Mouse (Mus musculus) forebrain, embryonic 14.5 days (tissue): ENCODE measurements at regions not wholly inside any gene's neighbourhood (a gene's known extent, or its start where the extent isn't known, plus 50 kb on each side); places are given as distances from the start of the nearest gene placed in this dataset.

Experiments
- ATAC-seq: fragments of 200-750 bp; cut with Nextera tagmentation; 2 replicates; pipeline ENCODE4 v1.8.0; 2017; ENCODE audit warnings: mild to moderate bottlenecking, moderate library complexity
- DNase-seq: peaks from one replicate; pipeline ENCODE4 v3.0.0-alpha.2; 2015; ENCODE audit warnings: low spot score
- H3K27ac ChIP-seq: fragments of 300-500 bp; sonication (generic); 2 replicates; pipeline ENCODE4 v1.5.1; 2014; ENCODE audit warnings: low read depth, mild to moderate bottlenecking, control low read depth, low read length, moderate library complexity
- H3K27me3 ChIP-seq: fragments of 300-500 bp; sonication (generic); replicated peaks from 2 replicates; pipeline ENCODE4 v1.6.1; 2014; ENCODE audit warnings: low read length, control low read depth, mixed read lengths; ENCODE audit not compliant: control insufficient read depth, insufficient read depth
- H3K36me3 ChIP-seq: fragments of 300-500 bp; sonication (generic); 2 replicates; pipeline ENCODE4 v1.6.1; 2014; ENCODE audit warnings: low read length, control low read depth; ENCODE audit not compliant: control insufficient read depth, insufficient read depth
- H3K4me1 ChIP-seq: fragments of 300-500 bp; sonication (generic); 2 replicates; pipeline ENCODE4 v1.6.1; 2014; ENCODE audit warnings: antibody characterized with exemption, low read length, control low read depth; ENCODE audit not compliant: control insufficient read depth, insufficient read depth
- H3K4me2 ChIP-seq: fragments of 300-500 bp; sonication (generic); 2 replicates; pipeline ENCODE4 v1.6.1; 2014; ENCODE audit warnings: mild to moderate bottlenecking, control low read depth, low read length
- H3K4me3 ChIP-seq: fragments of 300-500 bp; sonication (generic); 2 replicates; pipeline ENCODE4 v1.5.1; 2014; ENCODE audit warnings: low read depth, low read length, control low read depth
- H3K9ac ChIP-seq: fragments of 300-500 bp; sonication (generic); 2 replicates; pipeline ENCODE4 v1.6.1; 2014; ENCODE audit warnings: mild to moderate bottlenecking, low read length, control low read depth, moderate library complexity
- H3K9me3 ChIP-seq: fragments of 300-500 bp; sonication (generic); replicated peaks from 2 replicates; pipeline ENCODE4 v1.6.1; 2016; ENCODE audit warnings: low read length, control low read depth, mixed read lengths; ENCODE audit not compliant: control insufficient read depth
- WGBS: fragments of 180-500 bp; shearing (Covaris S2); extraction: QIAGEN DNeasy Blood & Tissue Kit; methylation state at CpG from one replicate; pipeline ENCODE4 v1.1.7; 2014; 5-methylcytosine and 5-hydroxymethylcytosine counted together

GRCm38 (mm10) chr5:52057261-52057660 lies 133.1 kb downstream of the Dhx15 start:
- Histone ChIP-seq H3K4me3 (no peak overlapping the region), H3K4me2 (no peak overlapping the region), H3K27me3 (no peaks in the 10 kb centered on the region), H3K9me3 (no peaks in the 10 kb centered on the region), H3K27ac (no peak overlapping the region), H3K9ac (no peak overlapping the region), H3K4me1 (no peaks in the 10 kb centered on the region), H3K36me3 (no peaks in the 10 kb centered on the region)
- DNase-seq = no peak
- 72% methylated on average over 1 of the region's 1 CpGs for WGBS
- no peak for ATAC-seq

GRCm38 (mm10) chr5:52052072-52052465 lies 138.2 kb downstream of the Dhx15 start:
- no peak overlapping the region for H3K4me3 ChIP-seq
- H3K4me2 ChIP-seq = no peak overlapping the region
- ATAC-seq (peak; percentile 46; the same call in 1 of the 2 replicates), DNase-seq (no peak)
- 71% methylated on average over 4 of the region's 4 CpGs for WGBS
- H3K27ac ChIP-seq = no peak overlapping the region
- no peaks in the 10 kb centered on the region for H3K27me3 ChIP-seq
- H3K9ac ChIP-seq = no peak overlapping the region
- H3K4me1 ChIP-seq = no peaks in the 10 kb centered on the region; the same call in 1 of the 2 replicates
- H3K36me3 ChIP-seq = no peaks in the 10 kb centered on the region
- no peaks in the 10 kb centered on the region for H3K9me3 ChIP-seq

GRCm38 (mm10) chr5:52051383-52052071 lies 138.8 kb downstream of the Dhx15 start:
- Histone ChIP-seq H3K4me1 (no peaks in the 10 kb centered on the region; the same call in 1 of the 2 replicates), H3K4me2 (no peak overlapping the region), H3K36me3 (no peaks in the 10 kb centered on the region), H3K9me3 (no peaks in the 10 kb centered on the region), H3K27me3 (no peaks in the 10 kb centered on the region), H3K4me3 (no peak overlapping the region), H3K27ac (0 out of 2 replicates have a peak overlapping the region, but pooled peaks have one; percentile 23), H3K9ac (no peak overlapping the region)
- ATAC-seq = peak; percentile 73
- WGBS = 35% methylated on average over 10 of the region's 10 CpGs
- DNase-seq = peak; percentile 80

DNA sequence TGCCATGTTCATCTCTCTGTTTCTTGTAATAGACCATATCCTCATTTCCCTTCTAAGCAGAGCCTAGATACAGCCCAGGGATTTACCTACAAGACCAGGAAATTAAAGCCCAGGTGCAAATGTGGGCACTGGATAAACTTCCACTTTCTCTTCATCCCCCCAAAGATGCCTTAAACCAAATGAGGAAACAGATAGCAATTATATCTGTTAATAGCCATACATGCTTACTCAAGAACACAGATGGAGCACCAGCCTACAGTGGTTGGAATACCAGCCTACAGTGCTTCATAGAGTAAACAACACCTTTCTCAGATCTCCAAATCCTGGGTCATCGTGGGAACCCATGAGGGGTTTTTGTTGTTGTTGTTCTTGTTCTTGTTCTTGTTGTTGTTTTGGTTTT lies 141.5 kb downstream of the Dhx15 start:
- no peaks in the 10 kb centered on the region for H3K27me3 ChIP-seq
- DNase-seq (no peak), ATAC-seq (no peak)
- H3K36me3 ChIP-seq = no peaks in the 10 kb centered on the region
- no peaks in the 10 kb centered on the region; the same call in 1 of the 2 replicates for H3K4me1 ChIP-seq
- no peak overlapping the region for H3K4me3 ChIP-seq
- no peaks in the 10 kb centered on the region for H3K9me3 ChIP-seq
- 100% methylated on average over 1 of the region's 1 CpGs for WGBS
- no peak overlapping the region for H3K9ac ChIP-seq
- no peak overlapping the region for H3K4me2 ChIP-seq
- no peak overlapping the region for H3K27ac ChIP-seq

DNA sequence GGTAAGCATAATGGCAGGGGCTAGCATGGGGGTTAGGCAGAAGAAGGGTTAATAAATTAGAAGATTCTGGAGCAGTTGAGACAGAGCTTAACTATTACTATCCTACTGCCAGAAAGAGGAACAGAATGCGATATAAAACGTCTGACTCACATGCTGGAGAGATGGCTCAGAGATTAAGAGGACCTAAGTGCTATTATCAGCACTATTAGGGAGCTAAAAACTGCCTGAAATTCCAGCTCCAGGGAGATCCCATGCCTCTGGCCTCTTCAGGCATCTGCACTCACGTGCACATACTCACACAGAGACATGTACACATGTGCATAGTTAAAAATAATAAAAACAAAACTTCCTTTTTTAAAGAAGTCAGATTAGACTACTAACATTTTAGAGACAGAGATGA lies 143.6 kb downstream of the Dhx15 start:
- 88% methylated on average over 3 of the region's 3 CpGs for WGBS
- no peak for ATAC-seq

GRCm38 (mm10) chr5:52044101-52044500 lies 146.2 kb downstream of the Dhx15 start:
- Histone ChIP-seq H3K9me3 (no peaks in the 10 kb centered on the region), H3K36me3 (no peaks in the 10 kb centered on the region), H3K4me2 (no peak overlapping the region), H3K9ac (no peak overlapping the region), H3K27ac (no peak overlapping the region), H3K4me1 (peaks cover 2% of the 10 kb centered on the region; the same call in 1 of the 2 replicates), H3K4me3 (no peak overlapping the region), H3K27me3 (no peaks in the 10 kb centered on the region)
- WGBS = 87% methylated on average over 3 of the region's 3 CpGs
- ATAC-seq = no peak
- no peak for DNase-seq

More for the DNA sequence above, 143.6 kb downstream of the Dhx15 start:
- Histone ChIP-seq H3K4me3 (no peak overlapping the region), H3K36me3 (no peaks in the 10 kb centered on the region), H3K27me3 (no peaks in the 10 kb centered on the region), H3K4me2 (no peak overlapping the region), H3K4me1 (no peaks in the 10 kb centered on the region; the same call in 1 of the 2 replicates), H3K9me3 (no peaks in the 10 kb centered on the region), H3K9ac (no peak overlapping the region), H3K27ac (no peak overlapping the region)
- DNase-seq = no peak

DNA sequence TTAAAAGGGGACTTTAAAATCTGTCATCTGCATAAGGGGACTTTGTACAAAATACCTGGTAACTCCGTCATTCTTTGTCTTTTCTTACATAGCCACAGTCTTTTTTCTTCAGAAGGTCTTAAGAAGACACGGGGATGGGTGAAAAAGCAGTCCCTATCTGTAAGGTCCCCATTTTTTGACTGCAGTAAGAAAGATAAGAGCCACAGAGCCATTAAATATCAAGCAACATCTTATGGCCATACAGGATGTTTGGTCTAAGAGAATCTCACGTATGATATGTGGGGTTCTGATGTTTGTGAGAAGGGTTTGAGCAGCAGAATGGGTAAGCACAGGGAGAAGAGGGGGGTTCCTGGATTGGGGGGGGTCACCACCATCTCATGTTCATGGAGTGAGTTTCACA lies 148.9 kb downstream of the Dhx15 start:
- DNase-seq (no peak), ATAC-seq (no peak)
- Histone ChIP-seq H3K27me3 (no peaks in the 10 kb centered on the region), H3K36me3 (no peaks in the 10 kb centered on the region), H3K27ac (no peak overlapping the region), H3K9ac (no peak overlapping the region), H3K9me3 (no peaks in the 10 kb centered on the region), H3K4me2 (no peak overlapping the region), H3K4me1 (peaks cover 2% of the 10 kb centered on the region; the same call in 1 of the 2 replicates), H3K4me3 (no peak overlapping the region)
- 89% methylated on average over 3 of the region's 3 CpGs for WGBS

GRCm38 (mm10) chr5:52040427-52041312 lies 149.6 kb downstream of the Dhx15 start:
- no peaks in the 10 kb centered on the region for H3K27me3 ChIP-seq
- DNase-seq (peak; percentile 19), ATAC-seq (peak; percentile 32; the same call in 1 of the 2 replicates)
- H3K27ac ChIP-seq = no peak overlapping the region
- H3K4me2 ChIP-seq = peak overlapping the region; percentile 5; the same call in 1 of the 2 replicates
- H3K9me3 ChIP-seq = no peaks in the 10 kb centered on the region
- H3K4me3 ChIP-seq = no peak overlapping the region
- 65% methylated on average over 24 of the region's 24 CpGs for WGBS
- H3K9ac ChIP-seq = no peak overlapping the region
- H3K36me3 ChIP-seq = no peaks in the 10 kb centered on the region
- H3K4me1 ChIP-seq = peaks cover 2% of the 10 kb centered on the region; the same call in 1 of the 2 replicates
